Mouse (Mus musculus) kidney, postnatal 25 days (tissue): Measurements from ENCODE around the gene Cacnb4.

ENCODE experiments used
- DNase-seq, 2 experiments: peaks; one replicate each; pipeline ENCODE4 v3.0.0; 2021; ENCODE audit warnings: mixed read lengths in 2 of 2

The Cacnb4 gene

DNA sequence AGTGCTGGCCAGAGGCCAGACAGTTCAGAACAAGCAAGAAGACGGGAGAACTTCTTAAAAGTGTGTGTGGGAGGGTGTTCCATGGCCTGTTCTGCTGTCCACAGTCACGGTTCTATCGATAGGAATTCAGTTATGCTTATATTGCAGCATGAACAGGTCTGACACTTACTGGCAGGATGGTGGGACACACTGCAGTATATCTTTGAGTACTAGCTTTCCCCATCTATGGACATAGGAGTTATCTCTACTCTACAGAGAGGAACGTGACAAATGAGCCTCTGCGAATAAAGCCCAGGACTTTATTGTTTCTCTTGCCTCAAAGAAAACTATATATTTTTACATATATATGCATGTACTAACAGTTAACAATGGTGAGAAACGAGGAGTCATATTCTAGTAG lies 209.0 kb downstream of the Cacnb4 start:
- DNase-seq: no peak

DNA sequence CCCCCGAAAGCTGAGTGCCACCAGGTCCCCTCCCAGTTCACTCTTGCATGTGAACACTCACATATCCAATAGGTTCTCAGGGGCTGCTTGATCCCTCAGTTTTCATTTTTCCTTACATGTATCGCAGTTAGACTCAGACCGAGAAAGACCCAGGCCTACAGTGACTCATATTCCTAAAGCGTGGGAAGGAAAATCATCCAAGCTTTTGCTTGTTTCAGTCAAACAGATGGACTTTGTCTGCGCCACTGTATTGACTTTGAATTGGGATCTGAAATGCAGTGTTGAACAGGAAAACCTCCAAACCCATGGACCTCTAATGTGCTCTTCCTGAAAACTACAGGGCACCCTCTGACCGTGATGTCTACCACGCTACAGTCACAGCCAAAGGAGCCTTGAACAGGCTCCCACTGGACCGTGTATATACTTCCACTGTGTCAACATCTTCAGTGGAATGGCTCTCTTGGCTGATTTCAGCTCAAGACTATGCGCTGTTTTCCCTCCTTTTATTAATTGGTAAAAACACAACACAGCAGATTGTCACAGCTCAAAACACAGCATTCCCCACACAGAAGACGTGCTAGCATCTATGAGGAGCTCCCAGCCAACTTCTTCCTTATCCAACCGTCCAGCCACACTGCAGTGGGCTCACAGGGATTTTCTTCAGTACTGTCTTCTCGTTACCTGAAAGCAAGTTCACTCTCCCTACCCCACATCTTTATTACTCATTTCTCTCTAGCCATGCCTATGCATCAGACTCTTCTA lies 215.2 kb downstream of the Cacnb4 start:
- DNase-seq: no peak

GRCm38 (mm10) chr2:52455606-52456479 lies 220.8 kb downstream of the Cacnb4 start:
- DNase-seq: no peak

- no peak for DNase-seq
Measured at GRCm38 (mm10) chr2:52449818-52450217, 226.8 kb downstream of the Cacnb4 start.

GRCm38 (mm10) chr2:52448916-52449315 lies 227.7 kb downstream of the Cacnb4 start:
- no peak for DNase-seq

DNA sequence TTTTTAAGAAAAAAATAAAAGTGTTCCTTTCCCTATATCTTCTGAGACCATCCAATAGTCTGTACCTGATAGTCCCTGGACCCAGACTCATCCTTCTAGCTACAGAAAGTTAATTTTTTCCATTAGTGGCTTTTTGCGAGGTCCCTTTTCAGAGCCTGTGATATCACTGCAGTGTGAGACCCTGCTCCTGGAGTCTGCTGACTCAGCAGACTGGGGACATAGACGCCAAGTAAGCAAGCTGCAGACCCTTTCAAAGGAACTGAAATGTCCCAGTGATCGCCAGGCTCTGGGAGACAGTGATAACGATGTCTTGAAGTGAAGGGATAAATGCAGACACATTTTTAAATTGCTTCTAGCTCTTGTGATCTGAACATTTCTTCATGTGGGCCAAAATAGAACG lies 230.0 kb downstream of the Cacnb4 start:
- DNase-seq: no peak

DNA sequence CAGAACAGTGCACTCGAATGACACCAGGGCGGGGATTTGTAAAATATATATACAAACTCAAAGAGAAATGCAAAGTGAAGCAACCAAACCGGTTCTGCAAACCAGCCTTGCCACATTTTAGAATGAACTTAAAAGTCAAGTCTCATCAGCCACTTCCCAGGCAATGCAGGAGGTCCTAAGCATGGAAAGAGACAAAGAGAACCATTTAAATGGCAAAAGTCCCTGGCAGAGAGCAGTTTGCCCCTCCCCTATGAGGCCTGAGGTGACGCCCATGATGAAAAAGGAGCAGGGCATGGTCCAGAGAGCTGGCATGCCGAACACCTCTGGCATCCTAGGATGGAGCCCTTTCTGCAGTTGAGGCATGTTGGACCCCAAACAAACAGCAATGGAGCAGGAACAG lies 234.5 kb downstream of the Cacnb4 start:
- DNase-seq: no peak

- DNase-seq: no peak
Measured at GRCm38 (mm10) chr2:52440420-52441015, 236.1 kb downstream of the Cacnb4 start.

GRCm38 (mm10) chr2:52438437-52438836 lies 238.2 kb downstream of the Cacnb4 start:
- DNase-seq: peak in 1 of 2 experiments; percentile 12

DNA sequence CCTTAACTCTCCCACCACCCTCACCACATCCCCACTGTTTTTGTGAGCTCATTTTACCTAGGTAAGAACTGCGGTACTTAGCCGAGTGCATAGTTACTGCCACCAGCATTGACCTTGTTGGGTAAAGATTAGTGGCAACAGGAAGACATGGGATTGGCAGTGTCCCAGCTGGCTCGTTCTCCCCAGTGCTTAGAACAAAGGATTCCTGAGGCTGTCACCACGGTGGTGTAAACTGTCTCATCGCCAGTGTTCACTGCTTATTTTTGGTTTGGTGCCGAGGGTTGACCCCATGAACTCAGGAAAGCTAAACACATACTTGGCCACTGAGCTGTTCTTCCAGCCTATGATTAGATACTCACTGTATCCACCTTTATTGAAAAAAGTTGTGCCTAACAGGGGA lies 238.6 kb downstream of the Cacnb4 start:
- DNase-seq: peak; percentile 87 to 90

DNA sequence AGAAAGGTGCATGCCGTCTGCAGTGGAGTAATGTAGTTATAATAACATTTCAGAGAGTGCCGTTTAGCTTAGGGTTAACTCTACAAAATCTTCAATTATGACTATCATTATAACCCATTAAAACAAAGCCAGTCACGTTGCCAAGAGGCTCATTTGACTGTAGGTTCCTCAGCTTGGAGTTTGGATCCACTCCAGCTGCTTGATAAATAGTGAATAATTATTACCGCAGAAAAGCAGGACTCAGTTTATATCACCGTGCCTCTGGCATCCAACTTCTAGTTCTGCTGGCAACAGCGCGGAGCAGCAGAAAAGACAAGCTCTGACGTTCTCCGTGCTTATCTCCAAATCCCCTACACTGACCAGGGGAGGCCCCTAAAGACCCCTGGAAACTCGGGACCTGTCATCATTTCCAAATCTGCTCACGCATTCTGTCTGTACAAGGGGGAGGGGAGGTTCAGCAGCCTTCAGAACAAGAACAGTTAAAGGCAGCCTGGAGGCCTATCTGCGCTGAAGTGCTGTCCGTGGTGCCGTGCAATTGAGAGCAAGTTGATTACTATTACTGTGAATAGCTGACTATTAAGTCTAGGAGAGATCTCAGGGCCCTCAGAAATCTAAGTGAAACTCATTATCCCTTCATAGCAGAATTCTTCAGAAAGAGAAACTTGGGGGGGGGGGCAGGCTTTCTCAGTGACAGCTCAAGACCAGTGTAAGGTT lies 240.6 kb downstream of the Cacnb4 start:
- no peak for DNase-seq

- no peak for DNase-seq
Measured at GRCm38 (mm10) chr2:52433365-52433764, 243.3 kb downstream of the Cacnb4 start.

- no peak for DNase-seq
Measured at GRCm38 (mm10) chr2:52427383-52427782, 249.2 kb downstream of the Cacnb4 start.

DNA sequence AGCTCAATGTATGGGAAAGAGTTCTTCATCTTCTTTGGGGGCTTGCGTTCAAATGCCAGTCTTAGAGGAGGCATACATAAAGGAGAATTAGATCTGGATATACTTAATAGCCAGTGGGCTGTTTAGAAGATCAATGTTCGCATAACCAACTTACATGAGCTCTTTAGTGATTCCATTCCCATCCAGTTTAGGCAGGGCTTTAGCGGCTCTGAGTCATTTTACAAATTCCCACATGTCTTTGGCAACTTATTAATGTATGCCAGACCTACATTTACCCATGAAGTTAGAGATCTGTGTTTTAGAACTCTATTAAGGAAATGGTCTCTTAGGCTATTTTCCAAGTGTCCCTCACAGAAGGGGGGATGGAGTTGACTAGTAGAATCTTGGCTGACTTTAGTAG lies 250.6 kb downstream of the Cacnb4 start:
- DNase-seq: no peak

- DNase-seq: no peak
Measured at GRCm38 (mm10) chr2:52425523-52425795, 251.2 kb downstream of the Cacnb4 start.

DNA sequence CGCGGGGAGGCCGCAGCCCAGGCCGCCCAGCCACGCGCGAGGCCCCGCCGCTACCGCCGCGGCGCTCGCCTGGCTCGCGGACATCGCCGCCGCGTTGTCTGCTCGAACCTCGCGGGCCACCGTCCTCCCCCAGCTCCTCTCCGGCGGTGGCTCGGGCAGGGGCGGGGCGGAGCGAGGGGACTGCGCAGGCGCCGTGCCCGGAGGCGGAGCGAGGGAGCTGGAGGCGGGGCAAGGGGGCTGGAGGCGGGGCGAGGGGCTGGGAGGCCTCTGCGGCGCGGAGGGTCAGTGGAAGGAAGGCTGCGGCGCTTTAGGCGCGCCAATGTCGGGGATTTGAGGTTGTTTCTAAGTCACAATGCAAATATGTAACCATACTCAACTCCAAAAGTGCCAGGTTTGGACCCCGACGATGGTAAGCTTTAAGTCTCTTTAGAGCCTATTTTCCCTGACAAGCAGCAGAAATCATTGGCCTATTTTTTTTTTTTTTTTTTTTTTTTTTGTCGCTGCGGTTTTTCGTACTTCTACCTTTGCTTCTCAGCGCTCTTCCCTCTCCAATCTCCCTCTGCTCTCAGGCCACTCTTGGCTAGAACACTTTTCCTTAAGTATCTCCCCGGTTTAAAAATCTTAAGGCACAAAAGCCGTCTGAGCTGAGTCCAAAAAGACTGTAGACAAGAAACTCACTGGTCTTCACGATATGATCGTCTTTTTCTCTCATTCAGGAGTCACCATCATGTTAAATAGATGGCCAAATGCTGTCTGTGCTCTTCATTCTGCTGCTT lies 251.7 kb downstream of the Cacnb4 start, which contains the start of gene Arl5a:
TSS of gene Arl5a (minus strand) at position 155 of the 776 bp plus-strand sequence.
- peak; percentile 95 to 97 for DNase-seq

GRCm38 (mm10) chr2:52424248-52424728 lies 252.3 kb downstream of the Cacnb4 start:
- peak; percentile 50 to 67 for DNase-seq

DNA sequence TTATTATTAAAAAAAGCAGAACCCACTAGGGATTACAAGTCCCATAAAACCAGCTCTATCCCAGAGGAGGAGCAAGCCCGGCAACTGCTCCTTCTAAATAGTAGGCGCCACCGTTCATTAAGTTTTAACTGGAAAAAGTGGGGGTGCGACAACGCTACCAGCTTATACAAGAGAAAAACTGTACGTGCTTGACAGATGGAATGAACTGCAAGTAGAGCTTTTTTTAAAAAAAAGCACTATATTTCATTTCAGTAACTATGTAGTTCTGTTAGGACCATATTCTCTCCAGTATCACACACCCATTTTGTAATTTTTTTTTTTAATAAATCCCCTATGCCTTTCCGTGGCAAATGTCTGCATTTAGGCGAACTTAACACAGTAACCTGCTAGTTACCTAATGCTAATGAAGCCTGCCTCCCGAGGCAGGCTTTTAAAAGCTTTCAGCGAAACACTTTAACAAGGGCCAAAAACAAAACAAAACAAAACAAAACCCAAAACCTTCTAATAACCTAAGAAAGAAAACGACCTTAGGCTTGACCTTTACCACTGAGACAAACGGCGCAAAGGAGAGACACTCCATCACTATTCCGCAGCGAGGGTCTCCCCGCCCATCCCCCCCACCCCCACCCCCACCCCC lies 252.9 kb downstream of the Cacnb4 start:
- DNase-seq: peak in 1 of 2 experiments; percentile 27

GRCm38 (mm10) chr2:52422871-52423610 lies 253.6 kb downstream of the Cacnb4 start:
- no peak for DNase-seq

DNA sequence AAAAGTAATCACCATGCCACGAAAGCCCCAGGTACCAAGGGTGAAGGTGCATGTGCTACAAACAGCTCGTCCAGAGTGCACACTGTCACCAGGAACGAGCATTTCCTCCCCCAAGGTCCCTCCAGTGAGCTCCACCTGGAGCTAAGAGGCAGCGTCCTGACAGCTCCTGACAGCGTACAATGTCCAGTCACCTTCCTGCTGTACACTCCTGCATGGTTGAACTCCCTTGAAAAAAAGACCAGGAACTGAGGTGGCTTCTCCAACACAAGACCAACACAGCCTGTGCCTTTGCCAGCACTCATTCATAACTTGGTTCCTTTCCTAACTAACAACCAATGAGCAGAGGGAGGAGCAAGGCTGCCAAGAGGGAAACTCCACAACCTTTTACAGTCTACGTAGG lies 255.4 kb downstream of the Cacnb4 start:
- peak; percentile 40 to 68 for DNase-seq
